ENCODE assay signal across 8 mouse cellular contexts in genomic region chrX:103622260-103622934, GRCm38 (mm10). TPM values are rescaled to one million over a fixed set of nuclear protein-coding genes. Genes with fewer than 3 reads are reported as not detected.
A peak's percentile ranks its signal among the peaks of the same experiment; 100 is the strongest.
DNase-seq lines count a peak whose midpoint lies in the region; ATAC-seq and TF ChIP-seq lines count a peak whose summit lies in the region.

No protein-coding gene starts in this region.

- H3ac ChIP-seq in C2C12 (ENCODE audit: control insufficient read depth, insufficient read length, low read depth) = peak overlapping the region; percentile 73
- H3ac ChIP-seq in myocyte (ENCODE audit: control insufficient read depth, insufficient read length) = no peak overlapping the region

- TF ChIP-seq CTCF in C2C12 (IDR thresholded peaks at IDR 0.05; ENCODE audit: control insufficient read depth, insufficient read depth, insufficient read length) = peak; percentile 45
- TF ChIP-seq CTCF in brain, embryonic 14.5 days (IDR thresholded peaks at IDR 0.05; ENCODE audit: borderline replicate concordance, extremely low read depth, insufficient read depth, insufficient read length) = peak; percentile 66
- TF ChIP-seq CTCF in liver, adult 2 months (IDR thresholded peaks at IDR 0.05; ENCODE audit: low read depth, low read length) = peak; percentile 72

- H3K79me2 ChIP-seq in C2C12 (ENCODE audit: control insufficient read depth, insufficient read depth) (peaks cover 56% of the 10 kb centered on the region), myocyte (ENCODE audit: control insufficient read depth, insufficient read depth) (peaks cover 38% of the 10 kb centered on the region)
- H3K79me2 ChIP-seq in liver, adult 2 months (ENCODE audit: control insufficient read depth, insufficient read depth, low read length) = no peaks in the 10 kb centered on the region

- peak; percentile 46; the same call in 1 of the 2 replicates for TF ChIP-seq POLR2A in brain, embryonic 14.5 days (IDR thresholded peaks at IDR 0.05; ENCODE audit: borderline replicate concordance, extremely low read depth, insufficient read depth, insufficient read length, poor library complexity, severe bottlenecking)
- TF ChIP-seq POLR2A in liver, adult 2 months (IDR thresholded peaks at IDR 0.05; ENCODE audit: extremely low read depth, insufficient read depth, low read length) = no peak
- peak; percentile 64 for TF ChIP-seq POLR2A in myocyte (IDR thresholded peaks at IDR 0.05; ENCODE audit: insufficient read length, low read depth)

- peak; percentile 97 for ATAC-seq in heart, embryonic 11.5 days (replicated peaks; ENCODE audit: insufficient number of reproducible peaks, low FRiP score, low TSS enrichment)
- peak; percentile 98 for ATAC-seq in kidney, embryonic 16.5 days (ENCODE audit: low FRiP score, low TSS enrichment)

- peak overlapping the region; percentile 91 for H3K27ac ChIP-seq in heart, embryonic 11.5 days (ENCODE audit: low read depth, low read length)
- peak overlapping the region; percentile 94 for H3K27ac ChIP-seq in kidney, embryonic 16.5 days (ENCODE audit: low read length)
- H3K27ac ChIP-seq in liver, adult 2 months (replicated peaks; ENCODE audit: insufficient read depth, low read depth, low read length) = peak overlapping the region; percentile 97

- peaks cover 39% of the 10 kb centered on the region for H3K4me1 ChIP-seq in erythroblast, embryonic 14.5 days (ENCODE audit: control insufficient read depth)
- H3K4me1 ChIP-seq in heart, embryonic 11.5 days (ENCODE audit: control insufficient read depth, insufficient read depth, low read length) = no peaks in the 10 kb centered on the region
- H3K4me1 ChIP-seq in kidney, embryonic 16.5 days (ENCODE audit: insufficient read depth, low read length) = no peaks in the 10 kb centered on the region
- peaks cover 3% of the 10 kb centered on the region; the same call in 1 of the 2 replicates for H3K4me1 ChIP-seq in liver, adult 2 months (ENCODE audit: control insufficient read depth, insufficient read depth, low read length)

- no peaks in the 10 kb centered on the region for H3K9me3 ChIP-seq in erythroblast, embryonic 14.5 days (ENCODE audit: control insufficient read depth, low read length)
- H3K9me3 ChIP-seq in heart, embryonic 11.5 days (replicated peaks; ENCODE audit: control insufficient read depth, low read length) = no peaks in the 10 kb centered on the region
- no peaks in the 10 kb centered on the region for H3K9me3 ChIP-seq in kidney, embryonic 16.5 days (ENCODE audit: low read length)

- H3K36me3 ChIP-seq in C2C12 (ENCODE audit: control insufficient read depth, insufficient read depth) = no peaks in the 10 kb centered on the region
- no peaks in the 10 kb centered on the region for H3K36me3 ChIP-seq in erythroblast, embryonic 14.5 days (ENCODE audit: control insufficient read depth)
- no peaks in the 10 kb centered on the region for H3K36me3 ChIP-seq in heart, embryonic 11.5 days (ENCODE audit: control insufficient read depth, insufficient read depth, low read length)
- no peaks in the 10 kb centered on the region for H3K36me3 ChIP-seq in kidney, embryonic 16.5 days (ENCODE audit: insufficient read depth, low read length)
- no peaks in the 10 kb centered on the region for H3K36me3 ChIP-seq in liver, adult 2 months (ENCODE audit: control insufficient read depth, insufficient read depth, low read length)
- no peaks in the 10 kb centered on the region for H3K36me3 ChIP-seq in myocyte (ENCODE audit: control insufficient read depth, insufficient read depth)
- no peaks in the 10 kb centered on the region for H3K36me3 ChIP-seq in splenic B cell, adult 2 months (ENCODE audit: control insufficient read depth, insufficient read depth, low read length, poor library complexity, severe bottlenecking)

- WGBS in heart, embryonic 11.5 days (ENCODE audit: insufficient replicate concordance) = 1% methylated on average over 33 of the region's 33 CpGs
- under 1% methylated on average over 33 of the region's 33 CpGs for WGBS in kidney, embryonic 16.5 days
- WGBS in liver, adult 2 months = 2% methylated on average over 33 of the region's 33 CpGs

- peak overlapping the region; percentile 77 for H3K4me2 ChIP-seq in heart, embryonic 11.5 days
- peak overlapping the region; percentile 73 for H3K4me2 ChIP-seq in kidney, embryonic 16.5 days (replicated peaks; ENCODE audit: low read depth, low read length)
- peak overlapping the region; percentile 97 for H3K4me2 ChIP-seq in myocyte (ENCODE audit: low read depth)

- peak; percentile 100 for DNase-seq in brain, embryonic 14.5 days (ENCODE audit: low read depth)
- peak; percentile 91 for DNase-seq in liver, adult 2 months (ENCODE audit: extremely low read depth, low read depth, low spot score)
- peak; percentile 98 for DNase-seq in splenic B cell, adult 2 months (ENCODE audit: low read depth, low spot score)

- H3K27me3 ChIP-seq in C2C12 (ENCODE audit: control insufficient read depth, insufficient read depth, insufficient read length) (no peaks in the 10 kb centered on the region), myocyte (ENCODE audit: control insufficient read depth, insufficient read depth, insufficient read length) (no peaks in the 10 kb centered on the region)
- H3K27me3 ChIP-seq in erythroblast, embryonic 14.5 days (ENCODE audit: control insufficient read depth) = peaks cover 29% of the 10 kb centered on the region
- no peaks in the 10 kb centered on the region for H3K27me3 ChIP-seq in heart, embryonic 11.5 days (ENCODE audit: control insufficient read depth, insufficient read depth, low read length)
- H3K27me3 ChIP-seq in kidney, embryonic 16.5 days (ENCODE audit: insufficient read depth, low read length) = no peaks in the 10 kb centered on the region; the same call in 1 of the 2 replicates
- no peaks in the 10 kb centered on the region for H3K27me3 ChIP-seq in liver, adult 2 months (ENCODE audit: control insufficient read depth, insufficient read depth, low read length)
- no peaks in the 10 kb centered on the region for H3K27me3 ChIP-seq in splenic B cell, adult 2 months (ENCODE audit: control insufficient read depth, insufficient read depth, low read length, poor library complexity, severe bottlenecking)

- H3K4me3 ChIP-seq in C2C12 (ENCODE audit: insufficient read depth, poor library complexity, severe bottlenecking) = peak overlapping the region; percentile 39
- peak overlapping the region; percentile 75 for H3K4me3 ChIP-seq in erythroblast, embryonic 14.5 days (replicated peaks)
- peak overlapping the region; percentile 56 for H3K4me3 ChIP-seq in heart, embryonic 11.5 days (ENCODE audit: low read depth, low read length)
- H3K4me3 ChIP-seq in kidney, embryonic 16.5 days (ENCODE audit: low read length) = peak overlapping the region; percentile 56
- H3K4me3 ChIP-seq in liver, adult 2 months (ENCODE audit: insufficient read depth, low read depth, low read length) = peak overlapping the region; percentile 50; the same call in 1 of the 2 replicates
- H3K4me3 ChIP-seq in myocyte = peak overlapping the region; percentile 44

- peak overlapping the region; percentile 84 for H3K9ac ChIP-seq in heart, embryonic 11.5 days (ENCODE audit: low read depth, low read length)
- H3K9ac ChIP-seq in kidney, embryonic 16.5 days (replicated peaks; ENCODE audit: low read length) = peak overlapping the region; percentile 75
- no peak overlapping the region for H3K9ac ChIP-seq in liver, adult 2 months (ENCODE audit: low read depth, low read length)

- peaks cover 40% of the 10 kb centered on the region for H3K79me3 ChIP-seq in C2C12 (ENCODE audit: low read depth)

TF ChIP-seq in C2C12, 6 proteins besides CTCF, POLR2A, EP300 and RAD21:
- TF ChIP-seq CEBPB (IDR thresholded peaks at IDR 0.05; ENCODE audit: low read depth) (peak; percentile 97), MYOG (IDR thresholded peaks at IDR 0.05; ENCODE audit: control insufficient read depth, extremely low read depth, insufficient read length) (no peak), MAX (IDR thresholded peaks at IDR 0.05) (peak; percentile 84)

TF ChIP-seq in myocyte, 11 proteins besides CTCF, POLR2A, EP300 and RAD21:
- no peak for TF ChIP-seq SRF (IDR thresholded peaks at IDR 0.05; ENCODE audit: control insufficient read depth, insufficient read length, low read depth)
- TF ChIP-seq REST (IDR thresholded peaks at IDR 0.05; ENCODE audit: insufficient read depth, insufficient read length) = no peak
- peak; percentile 67 for TF ChIP-seq POLR2AphosphoS2 (IDR thresholded peaks at IDR 0.05; ENCODE audit: insufficient read length, low read depth)
- no peak for TF ChIP-seq MAX (IDR thresholded peaks at IDR 0.05; ENCODE audit: low read depth)
- TF ChIP-seq USF1 (IDR thresholded peaks at IDR 0.05; ENCODE audit: low read depth) = no peak
- no peak for TF ChIP-seq TCF3 (IDR thresholded peaks at IDR 0.05; ENCODE audit: insufficient read length, low read depth)
- no peak for TF ChIP-seq MYOD1 (IDR thresholded peaks at IDR 0.05; ENCODE audit: control insufficient read depth in 1 of 3, insufficient read length in 2 of 3, low read depth in 2 of 3)
- peak; percentile 8 for TF ChIP-seq E2F4 (IDR thresholded peaks at IDR 0.05; ENCODE audit: insufficient read depth)
- TF ChIP-seq CEBPB (IDR thresholded peaks at IDR 0.05; ENCODE audit: insufficient read depth, poor library complexity, severe bottlenecking) = peak; percentile 98
- TF ChIP-seq TCF12 (IDR thresholded peaks at IDR 0.05; ENCODE audit: insufficient read depth, poor library complexity, severe bottlenecking) = no peak
- TF ChIP-seq MYOG (IDR thresholded peaks at IDR 0.05; ENCODE audit: control insufficient read depth in 1 of 3, insufficient read depth in 1 of 3, insufficient read length in 2 of 3, low read depth in 2 of 3) = no peak

RNA-seq across cellular contexts. Expression of gene Zcchc13, which starts 8.0 kb away (rescaled TPM):
- polyA plus RNA-seq in C2C12 (2012; fragmentation: generic; extraction: Trizol) (not detected), myocyte (2012; fragmentation: generic; extraction: Trizol) (not detected)
- polyA plus RNA-seq in brain, embryonic 14.5 days (2012; rRNA removed) = not detected in 2 replicates
- polyA plus RNA-seq in erythroblast, embryonic 14.5 days (2012) = not detected in 2 replicates
- not detected in 2 replicates for polyA plus RNA-seq in heart, embryonic 11.5 days (2014; fragmentation: Nextera tagmentation; extraction: Ambion mirVana)
- not detected in 2 replicates for polyA plus RNA-seq in kidney, embryonic 16.5 days (2015; fragmentation: Nextera tagmentation; extraction: Ambion mirVana)
- not detected in 2 replicates for total RNA-seq in liver, adult 2 months (2014; rRNA removed)
- not detected in 2 replicates for polyA plus RNA-seq in liver, adult 2 months (2012; rRNA removed)

Comparison
In these comparisons a context has a peak if more than half of its experiments do, and no peak if none do; other contexts are left out.
1. Peak in every context shown above with its lines: DNase-seq, ATAC-seq, H3K4me3 ChIP-seq and H3K27ac ChIP-seq.